Mouse (Mus musculus): ENCODE data around the gene Kel.

The Kel gene

GRCm38 (mm10) chr6:41704123-41704522 lies at the start of gene Kel:
TSS of gene Kel (minus strand) at chr6:41704339.
- no peak for DNase-seq

- DNase-seq = no peak
These were observed 40.7 kb upstream of the Kel start for GRCm38 (mm10) chr6:41744664-41745392.

DNA sequence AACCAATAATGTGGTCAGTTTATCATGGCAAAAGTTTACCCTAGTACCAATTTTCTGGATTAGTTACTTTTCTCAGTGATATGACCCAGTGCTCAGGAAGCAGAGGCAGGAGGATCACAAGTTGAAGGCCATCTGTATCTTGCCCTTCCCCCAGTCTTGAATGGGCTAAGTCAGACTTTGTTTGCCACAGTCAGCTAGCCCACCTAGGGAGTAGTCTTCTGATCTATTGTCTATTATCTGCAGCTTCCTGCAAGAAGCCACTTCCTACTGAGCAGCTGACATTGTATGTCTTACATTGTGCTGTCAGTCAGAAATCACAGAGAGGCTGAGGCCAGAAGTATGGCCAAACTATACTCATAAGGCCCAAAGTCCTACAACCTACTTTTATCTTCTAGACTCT lies 37.0 kb upstream of the Kel start:
- DNase-seq = no peak

DNA sequence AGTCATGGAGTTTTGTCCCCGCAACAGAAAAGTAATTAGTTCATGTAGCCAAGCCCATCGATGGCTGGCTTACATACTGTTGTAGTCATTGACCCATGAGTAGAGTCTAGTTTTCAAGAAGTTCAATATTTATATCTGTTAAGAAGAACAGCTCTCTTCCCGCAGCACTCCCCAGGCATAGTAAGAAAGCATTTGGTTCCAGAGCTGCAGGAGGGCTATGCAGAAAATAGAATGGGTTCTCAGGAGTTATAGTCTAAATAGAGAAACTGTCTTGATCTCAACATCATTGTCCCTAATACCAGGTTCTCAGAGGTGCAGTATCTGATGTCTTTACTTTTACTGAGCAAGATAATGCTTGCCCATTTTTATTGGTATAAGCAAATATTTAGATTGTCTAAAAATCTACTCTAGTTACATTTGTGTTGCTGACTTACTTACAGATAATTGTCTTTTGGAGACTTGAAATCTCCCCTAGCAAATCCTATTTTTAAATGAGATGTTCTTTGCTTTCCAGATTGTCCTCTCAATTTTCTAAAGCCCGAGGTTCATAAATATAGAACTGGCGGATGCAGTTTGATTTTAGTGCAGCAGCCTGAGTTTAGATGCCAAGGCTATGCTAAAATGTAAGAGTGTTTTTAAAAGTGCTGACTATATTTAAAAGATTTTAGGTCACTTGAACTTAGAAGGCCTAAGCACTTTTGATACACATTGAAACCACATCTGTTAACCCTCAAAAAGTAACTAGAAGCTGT lies 30.8 kb upstream of the Kel start:
- DNase-seq = no peak

- DNase-seq = peak; percentile 49
These were observed 24.0 kb upstream of the Kel start for GRCm38 (mm10) chr6:41727989-41728609.

- DNase-seq = no peak
These were observed 17.3 kb upstream of the Kel start for GRCm38 (mm10) chr6:41721430-41721829.

DNA sequence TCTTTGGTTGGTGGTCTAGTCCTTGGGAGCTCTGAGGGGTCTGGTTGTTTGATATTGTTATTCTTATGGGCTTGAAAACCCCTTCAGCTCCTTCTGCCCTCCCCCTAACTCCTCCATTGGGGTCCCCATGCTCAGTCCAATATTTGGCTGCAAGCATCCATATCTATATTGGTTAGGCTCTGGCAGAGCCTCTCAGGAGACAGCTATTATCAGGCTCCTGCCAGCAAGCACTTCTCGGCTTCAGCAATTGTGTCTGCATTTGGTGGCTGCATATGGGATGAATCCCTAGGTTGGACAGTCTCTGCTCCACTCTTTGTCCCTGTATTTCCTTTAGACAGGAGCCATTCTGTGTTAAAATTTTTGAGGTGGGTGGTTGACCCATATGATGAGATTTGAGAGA lies 6.1 kb upstream of the Kel start:
- DNase-seq = no peak

DNA sequence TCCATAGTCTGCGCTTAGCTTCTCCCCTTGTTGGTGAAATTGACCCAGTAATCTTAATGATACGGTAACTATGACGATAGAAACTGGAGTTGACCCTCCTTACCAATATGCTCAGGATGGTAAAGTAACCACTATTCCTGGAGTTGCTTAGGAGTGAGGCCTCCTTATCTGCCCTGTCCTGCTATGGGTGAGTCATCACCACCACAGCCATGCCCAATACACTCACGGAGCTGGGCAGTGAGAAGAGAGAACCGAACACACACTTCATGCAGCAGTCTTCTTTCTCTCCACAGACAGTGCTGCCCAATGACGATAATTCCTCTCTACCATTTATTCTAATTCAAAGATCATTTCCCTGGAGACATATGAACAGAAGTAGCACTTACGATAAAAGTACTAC lies 2.1 kb upstream of the Kel start:
- DNase-seq = no peak

GRCm38 (mm10) chr6:41702928-41703327 lies 1.2 kb downstream of the Kel start:
- DNase-seq = peak; percentile 66

GRCm38 (mm10) chr6:41701245-41701644 lies 2.9 kb downstream of the Kel start:
- no peak for DNase-seq

- no peak for DNase-seq
These were observed 9.7 kb downstream of the Kel start for GRCm38 (mm10) chr6:41694407-41694806.

DNA sequence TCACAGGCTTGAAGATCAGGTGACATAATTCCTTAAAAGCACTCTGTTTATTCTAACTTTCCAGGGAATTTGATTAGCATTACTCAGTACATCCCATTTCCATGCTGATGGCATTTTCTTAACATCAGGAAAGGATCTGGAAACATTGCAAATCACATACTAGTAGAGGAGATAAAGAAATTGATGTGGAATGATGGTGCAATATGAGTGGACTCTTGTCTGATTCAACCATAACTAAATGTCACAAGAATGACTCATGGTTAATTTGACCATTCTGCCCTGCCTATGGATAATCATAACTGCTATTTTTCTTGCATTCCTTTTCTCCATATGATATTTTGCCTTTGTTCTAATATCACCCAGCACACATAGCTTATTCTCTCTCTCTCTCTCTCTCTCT lies 11.9 kb downstream of the Kel start:
- DNase-seq = no peak

DNA sequence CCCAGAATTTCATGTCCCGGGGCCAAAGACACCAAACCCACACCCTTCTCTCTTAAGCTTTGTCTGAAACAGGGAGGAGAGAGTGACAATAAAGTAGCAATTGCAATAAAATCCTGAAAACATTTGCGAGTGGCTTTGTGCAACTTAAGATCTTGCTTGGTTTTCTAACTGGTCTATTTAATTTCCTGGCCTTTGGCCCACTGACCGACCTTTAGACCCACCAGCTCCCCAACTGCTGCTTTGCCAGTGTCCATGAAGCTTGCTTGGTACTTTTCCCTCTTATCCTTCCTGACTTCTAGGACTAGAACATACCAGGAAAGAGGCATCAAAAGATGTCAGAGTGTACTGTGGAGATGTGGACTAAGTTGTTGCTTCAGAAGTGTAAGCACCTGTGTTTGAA lies 18.5 kb downstream of the Kel start:
- no peak for DNase-seq

GRCm38 (mm10) chr6:41684911-41685310 lies 19.2 kb downstream of the Kel start:
- DNase-seq = no peak

- no peak for DNase-seq
These were observed 20.0 kb downstream of the Kel start, which contains the start of gene Llcfc1 for GRCm38 (mm10) chr6:41684131-41684530. TSS of gene Llcfc1 (plus strand) at chr6:41684431.

DNA sequence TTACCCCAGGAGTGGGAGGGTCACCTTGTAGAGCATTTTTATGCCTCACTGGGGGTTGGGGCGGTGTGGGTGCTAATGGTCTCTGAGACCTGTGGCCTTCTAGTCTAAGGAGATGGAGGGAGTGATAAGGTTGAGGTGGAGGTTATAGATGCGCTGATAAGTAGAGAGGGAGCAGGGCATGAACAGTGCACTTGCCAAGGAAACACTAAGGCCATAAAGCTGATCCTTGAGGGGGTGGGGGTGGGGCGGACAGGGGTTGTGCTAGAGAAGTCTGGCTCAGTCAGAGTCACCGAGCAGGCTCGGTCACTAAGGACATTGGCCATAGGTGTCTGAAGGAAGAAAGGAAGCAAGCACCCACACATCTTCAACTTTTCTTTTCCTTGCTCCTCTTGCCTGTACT lies 22.5 kb downstream of the Kel start:
- DNase-seq = no peak

DNA sequence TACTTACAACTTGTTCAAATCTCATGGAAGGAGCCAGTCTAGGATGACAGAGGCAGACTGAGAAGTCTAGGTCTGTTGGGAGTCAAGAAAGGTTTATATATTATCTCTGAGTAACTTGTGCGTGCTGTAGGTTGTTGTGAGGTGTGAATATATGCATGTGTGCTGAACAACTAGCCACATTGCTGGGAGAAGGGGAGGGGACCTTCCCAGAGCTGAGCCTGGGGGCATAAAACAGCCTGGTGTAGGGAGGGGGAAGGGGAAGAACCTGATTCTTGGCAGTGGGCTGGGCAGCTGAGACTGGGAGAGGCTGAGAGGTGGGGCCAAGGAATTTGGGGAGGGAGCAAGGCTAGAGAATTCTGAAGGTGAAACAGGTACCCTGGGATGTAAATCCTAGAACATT lies 23.5 kb downstream of the Kel start, which contains the start of gene Trpv5:
Gene Trpv5, minus strand, starts transcription at position 101 of the 400 bp plus-strand sequence.
- DNase-seq = no peak

- no peak for DNase-seq
These were observed 27.6 kb downstream of the Kel start for GRCm38 (mm10) chr6:41676530-41676929.

DNA sequence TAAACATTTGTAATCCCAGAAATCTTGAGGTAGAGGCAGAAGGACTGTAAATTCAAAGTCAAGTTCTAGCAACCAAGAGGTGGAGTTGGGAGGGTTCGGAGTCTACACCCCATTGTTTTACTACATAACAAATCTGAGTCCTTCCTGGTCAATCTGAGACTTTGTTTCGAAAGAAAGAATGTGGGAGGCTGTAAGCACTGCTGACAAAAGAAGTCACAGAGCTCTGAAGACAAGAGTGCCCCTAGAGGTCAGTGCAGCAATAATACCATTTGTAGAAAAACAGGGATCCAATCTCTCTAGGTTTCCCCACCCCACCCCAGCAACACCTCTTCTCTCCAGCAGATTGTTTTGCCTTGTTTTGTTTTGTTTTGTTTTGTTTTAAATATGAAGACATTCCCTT lies 41.8 kb downstream of the Kel start:
- DNase-seq = peak; percentile 36

- DNase-seq = no peak
These were observed 45.7 kb downstream of the Kel start for GRCm38 (mm10) chr6:41658487-41658886.

GRCm38 (mm10) chr6:41654648-41655047 lies 49.5 kb downstream of the Kel start:
- peak; percentile 12 for DNase-seq

DNA sequence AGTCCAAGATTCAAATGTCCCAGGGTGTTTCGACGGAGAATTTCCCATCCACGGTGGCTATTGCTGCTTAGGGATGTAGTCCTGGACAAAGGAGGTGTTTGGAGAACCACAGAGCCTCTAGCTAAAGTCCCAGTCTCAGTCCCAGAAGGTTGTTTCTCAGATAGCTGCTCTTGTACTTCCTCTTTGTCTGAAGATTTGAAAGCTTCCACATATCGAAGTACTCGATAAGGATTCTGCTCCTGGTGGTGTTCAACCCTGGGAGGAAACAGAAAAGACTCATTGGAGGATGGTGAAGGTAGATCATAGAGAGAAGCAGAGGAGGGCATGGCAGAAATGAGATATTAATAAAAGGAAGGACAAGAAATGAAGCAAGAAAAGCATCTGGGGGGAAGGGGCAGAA lies 51.0 kb downstream of the Kel start:
- DNase-seq = no peak

DNA sequence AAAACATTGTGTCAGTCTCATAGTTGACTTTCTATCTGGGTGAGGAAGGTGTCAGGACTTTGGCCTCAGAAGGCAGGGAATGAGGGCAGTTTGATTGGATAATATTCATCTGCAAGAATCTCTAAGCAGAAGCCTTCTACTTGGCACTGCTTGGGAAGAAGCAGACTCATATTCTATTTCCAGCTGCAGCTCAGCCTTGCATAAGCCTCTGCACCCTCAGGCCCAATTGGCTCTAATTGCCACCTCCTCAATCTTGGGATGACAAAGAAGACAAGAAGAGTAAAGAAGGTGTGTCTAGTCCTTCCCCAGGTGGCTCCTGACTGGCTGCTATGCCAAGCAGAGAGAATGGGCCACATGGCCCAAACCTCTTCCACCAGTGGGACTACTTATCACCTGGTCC lies 57.5 kb downstream of the Kel start:
- DNase-seq = no peak

DNA sequence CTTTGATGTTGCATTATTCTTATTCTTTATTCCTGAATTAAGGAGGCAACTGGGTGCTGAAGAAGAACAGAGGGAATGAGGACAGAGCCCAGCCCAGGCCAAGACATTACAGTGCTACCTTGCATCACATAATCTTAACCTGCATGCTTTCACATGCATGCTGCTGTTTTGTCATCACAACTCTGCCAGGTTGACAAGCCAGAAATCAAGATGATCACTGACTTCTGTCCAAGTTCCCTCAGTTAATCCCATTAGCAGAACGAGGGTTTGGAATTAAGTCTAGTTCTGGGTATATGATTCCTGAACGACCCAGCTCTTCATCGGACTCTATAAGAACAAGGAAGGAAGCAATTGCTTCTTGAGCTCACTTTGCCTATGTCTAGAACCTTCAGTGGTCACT lies 57.9 kb downstream of the Kel start:
- DNase-seq = no peak

Measured in thymus, postnatal 25 days (tissue).